Mouse (Mus musculus) heart, embryonic 11.5 days (tissue): ENCODE data around the gene Gprc5d. TPM values are rescaled to one million over a fixed set of nuclear protein-coding genes. Genes with fewer than 3 reads are reported as not detected.

ENCODE experiments used
- ATAC-seq: fragments of 200-750 bp; cut with Nextera tagmentation; replicated peaks from 2 replicates; pipeline ENCODE4 v1.8.0; 2017; ENCODE audit warnings: moderate library complexity; ENCODE audit not compliant: insufficient number of reproducible peaks, low FRiP score, low TSS enrichment
- H3K27ac ChIP-seq: fragments of 300-500 bp; sonication (generic); 2 replicates; pipeline ENCODE4 v1.5.1; 2014; ENCODE audit warnings: mild to moderate bottlenecking, low read depth, low read length
- H3K27me3 ChIP-seq: fragments of 300-500 bp; sonication (generic); 2 replicates; pipeline ENCODE4 v1.6.1; 2014; ENCODE audit warnings: mild to moderate bottlenecking, low read length, mixed read lengths; ENCODE audit not compliant: control insufficient read depth, insufficient read depth
- H3K36me3 ChIP-seq: fragments of 300-500 bp; sonication (generic); 2 replicates; pipeline ENCODE4 v1.6.1; 2014; ENCODE audit warnings: mild to moderate bottlenecking, low read length, moderate library complexity, mixed read lengths; ENCODE audit not compliant: control insufficient read depth, insufficient read depth
- H3K4me1 ChIP-seq: fragments of 300-500 bp; sonication (generic); 2 replicates; pipeline ENCODE4 v1.6.1; 2014; ENCODE audit warnings: low read length; ENCODE audit not compliant: control insufficient read depth, insufficient read depth
- H3K4me2 ChIP-seq: fragments of 300-500 bp; sonication (generic); 2 replicates; pipeline ENCODE4 v1.6.1; 2014; ENCODE audit warnings: mild to moderate bottlenecking, moderate library complexity
- H3K4me3 ChIP-seq: fragments of 300-500 bp; sonication (generic); 2 replicates; pipeline ENCODE4 v1.5.1; 2014; ENCODE audit warnings: low read depth, low read length
- H3K9ac ChIP-seq: fragments of 300-500 bp; sonication (generic); 2 replicates; pipeline ENCODE4 v1.6.1; 2014; ENCODE audit warnings: mild to moderate bottlenecking, low read depth, low read length, moderate library complexity
- H3K9me3 ChIP-seq: fragments of 300-500 bp; sonication (generic); replicated peaks from 2 replicates; pipeline ENCODE4 v1.6.1; 2016; ENCODE audit warnings: low read length; ENCODE audit not compliant: control insufficient read depth
- WGBS: fragments of 180-500 bp; shearing (Covaris S2); extraction: QIAGEN DNeasy Blood & Tissue Kit; methylation state at CpG from one replicate; pipeline ENCODE4 v1.1.7; 2014; ENCODE audit not compliant: insufficient replicate concordance; 5-methylcytosine and 5-hydroxymethylcytosine counted together
- polyA plus RNA-seq: library from polyadenylated mRNA; unstranded; fragments of >200 nt; fragmentation: Nextera tagmentation; extraction: Ambion mirVana; gene quantifications from 2 replicates; pipeline ENCODE4 v1.2.1, GENCODE M21; 2014

Gprc5d gene
- not detected in 2 replicates for polyA plus RNA-seq

- no peak for ATAC-seq
- Histone ChIP-seq H3K4me3 (no peak within 1 kb of the TSS), H3K9me3 (no peaks in the 10 kb centered on the region), H3K4me1 (no peaks in the 10 kb centered on the region), H3K4me2 (no peak within 1 kb of the TSS), H3K9ac (no peak within 1 kb of the TSS), H3K27me3 (no peaks in the 10 kb centered on the region), H3K36me3 (no peaks in the 10 kb centered on the region), H3K27ac (no peak within 1 kb of the TSS)
- WGBS = 80% methylated on average over 5 of the region's 5 CpGs
Measured at GRCm38 (mm10) chr6:135118183-135118582, at the start of gene Gprc5d. Gprc5d (minus strand) TSS chr6:135118283.

GRCm38 (mm10) chr6:135166712-135167111 lies 48.6 kb upstream of the Gprc5d start:
- Histone ChIP-seq H3K4me1 (peaks cover 13% of the 10 kb centered on the region; the same call in 1 of the 2 replicates), H3K27ac (peak overlapping the region; percentile 84; the same call in 1 of the 2 replicates), H3K36me3 (no peaks in the 10 kb centered on the region), H3K9me3 (no peaks in the 10 kb centered on the region), H3K9ac (no peak overlapping the region; the same call in 1 of the 2 replicates), H3K27me3 (no peaks in the 10 kb centered on the region), H3K4me3 (peak overlapping the region; percentile 75), H3K4me2 (peak overlapping the region; percentile 82)
- ATAC-seq = no peak
- WGBS = 55% methylated on average over 5 of the region's 5 CpGs

- WGBS = 82% methylated on average over 3 of the region's 3 CpGs
- Histone ChIP-seq H3K4me3 (peak overlapping the region; percentile 75; the same call in 1 of the 2 replicates), H3K9me3 (no peaks in the 10 kb centered on the region), H3K36me3 (no peaks in the 10 kb centered on the region), H3K4me2 (peak overlapping the region; percentile 82), H3K9ac (peak overlapping the region; percentile 39; the same call in 1 of the 2 replicates), H3K27me3 (no peaks in the 10 kb centered on the region), H3K4me1 (peaks cover 13% of the 10 kb centered on the region; the same call in 1 of the 2 replicates), H3K27ac (peak overlapping the region; percentile 47; the same call in 1 of the 2 replicates)
- ATAC-seq = no peak
Measured at GRCm38 (mm10) chr6:135166262-135166661, 48.2 kb upstream of the Gprc5d start.

- Histone ChIP-seq H3K4me2 (peak overlapping the region; percentile 24; the same call in 1 of the 2 replicates), H3K9ac (no peak overlapping the region), H3K36me3 (no peaks in the 10 kb centered on the region), H3K4me3 (no peak overlapping the region), H3K27ac (0 out of 2 replicates have a peak overlapping the region, but pooled peaks have one; percentile 47), H3K4me1 (peaks cover 13% of the 10 kb centered on the region; the same call in 1 of the 2 replicates), H3K27me3 (no peaks in the 10 kb centered on the region), H3K9me3 (no peaks in the 10 kb centered on the region)
- 63% methylated on average over 2 of the region's 2 CpGs for WGBS
- ATAC-seq = peak; percentile 50; the same call in 1 of the 2 replicates
Measured at GRCm38 (mm10) chr6:135165706-135166105, 47.6 kb upstream of the Gprc5d start.

GRCm38 (mm10) chr6:135165191-135165590 lies 47.1 kb upstream of the Gprc5d start:
- WGBS = 64% methylated on average over 3 of the region's 3 CpGs
- peak overlapping the region; percentile 24; the same call in 1 of the 2 replicates for H3K4me2 ChIP-seq

GRCm38 (mm10) chr6:135162861-135163260 lies 44.8 kb upstream of the Gprc5d start:
- H3K9ac ChIP-seq = no peak overlapping the region
- 0 out of 2 replicates have a peak overlapping the region, but pooled peaks have one; percentile 2 for H3K4me2 ChIP-seq
- no peaks in the 10 kb centered on the region for H3K9me3 ChIP-seq
- no peaks in the 10 kb centered on the region for H3K36me3 ChIP-seq
- 53% methylated on average over 4 of the region's 4 CpGs for WGBS
- H3K27ac ChIP-seq = peak overlapping the region; percentile 62
- H3K27me3 ChIP-seq = no peaks in the 10 kb centered on the region
- ATAC-seq = no peak
- H3K4me1 ChIP-seq = peaks cover 13% of the 10 kb centered on the region; the same call in 1 of the 2 replicates
- no peak overlapping the region for H3K4me3 ChIP-seq

More at GRCm38 (mm10) chr6:135165191-135165590, 47.1 kb upstream of the Gprc5d start:
- ATAC-seq = no peak
- H3K4me1 ChIP-seq = peaks cover 13% of the 10 kb centered on the region; the same call in 1 of the 2 replicates
- no peak overlapping the region for H3K4me3 ChIP-seq
- H3K9me3 ChIP-seq = no peaks in the 10 kb centered on the region
- H3K27ac ChIP-seq = no peak overlapping the region
- no peak overlapping the region for H3K9ac ChIP-seq
- H3K36me3 ChIP-seq = no peaks in the 10 kb centered on the region
- no peaks in the 10 kb centered on the region for H3K27me3 ChIP-seq

GRCm38 (mm10) chr6:135162311-135162710 lies 44.2 kb upstream of the Gprc5d start:
- ATAC-seq = no peak
- Histone ChIP-seq H3K4me2 (no peak overlapping the region), H3K27ac (no peak overlapping the region), H3K4me3 (no peak overlapping the region), H3K27me3 (no peaks in the 10 kb centered on the region), H3K9me3 (no peaks in the 10 kb centered on the region), H3K4me1 (peaks cover 15% of the 10 kb centered on the region; the same call in 1 of the 2 replicates), H3K36me3 (no peaks in the 10 kb centered on the region), H3K9ac (no peak overlapping the region)
- WGBS = 84% methylated on average over 3 of the region's 3 CpGs

- Histone ChIP-seq H3K27me3 (no peaks in the 10 kb centered on the region), H3K9ac (no peak overlapping the region), H3K27ac (no peak overlapping the region), H3K9me3 (no peaks in the 10 kb centered on the region), H3K4me1 (peaks cover 16% of the 10 kb centered on the region; the same call in 1 of the 2 replicates), H3K4me3 (no peak overlapping the region), H3K4me2 (no peak overlapping the region), H3K36me3 (no peaks in the 10 kb centered on the region)
- ATAC-seq = no peak
- 62% methylated on average over 4 of the region's 4 CpGs for WGBS
Measured at GRCm38 (mm10) chr6:135161356-135161755, 43.3 kb upstream of the Gprc5d start.

GRCm38 (mm10) chr6:135158509-135158908 lies 40.4 kb upstream of the Gprc5d start:
- no peak overlapping the region for H3K9ac ChIP-seq
- H3K9me3 ChIP-seq = no peaks in the 10 kb centered on the region
- no peaks in the 10 kb centered on the region for H3K36me3 ChIP-seq
- no peak for ATAC-seq
- peaks cover 11% of the 10 kb centered on the region; the same call in 1 of the 2 replicates for H3K4me1 ChIP-seq
- H3K4me2 ChIP-seq = no peak overlapping the region
- WGBS = 59% methylated on average over 4 of the region's 4 CpGs
- H3K27ac ChIP-seq = no peak overlapping the region
- H3K27me3 ChIP-seq = no peaks in the 10 kb centered on the region
- no peak overlapping the region for H3K4me3 ChIP-seq
